Mouse (Mus musculus) Patski (cell line): ENCODE measurements around the gene Taldo1. TPM values are rescaled to one million over a fixed set of nuclear protein-coding genes. Genes with fewer than 3 reads are reported as not detected.

Source experiments
- ATAC-seq: fragments of 100-300 bp; one replicate; pipeline ENCODE4 v1.8.0; 2021
- CTCF ChIA-PET: fragments of 350-600 bp; sonication (Branson Sonifier 250); formaldehyde crosslinking; loops from one replicate; lab custom pipeline; 2022; ENCODE audit warnings: inconsistent platforms; lab: Charles Lee
- POLR2A ChIA-PET: fragments of 350-600 bp; sonication (Branson Sonifier 250); formaldehyde crosslinking; loops from one replicate; lab custom pipeline; 2022; ENCODE audit warnings: antibody characterized with exemption, inconsistent platforms; lab: Charles Lee
- DNase-seq: peaks from one replicate; pipeline ENCODE4 v3.0.0-alpha.2; 2011; ENCODE audit warnings: low read depth, low spot score
- H3K27me3 ChIP-seq: fragments of 371-371 bp; one replicate; pipeline ENCODE4 v1.5.1; 2021
- CTCF ChIP-seq: fragments of 100-300 bp; IDR thresholded peaks from one replicate; pipeline ENCODE4 v1.5.1; 2021
- in situ Hi-C: fragments of 300-500 bp; cut with MboI; formaldehyde crosslinking; loops from 3 replicates; pipeline ENCODE4 v1.11.1; 2018; ENCODE audit warnings: low pct_unique_long_range_greater_than_20kb, mixed read lengths
- polyA plus RNA-seq: library from polyadenylated mRNA; unstranded; gene quantifications from one replicate; pipeline ENCODE4 v1.2.3, GENCODE M21; 2021

The Taldo1 gene
- polyA plus RNA-seq, 1 experiment from 2014 or later = 512 TPM

DNA sequence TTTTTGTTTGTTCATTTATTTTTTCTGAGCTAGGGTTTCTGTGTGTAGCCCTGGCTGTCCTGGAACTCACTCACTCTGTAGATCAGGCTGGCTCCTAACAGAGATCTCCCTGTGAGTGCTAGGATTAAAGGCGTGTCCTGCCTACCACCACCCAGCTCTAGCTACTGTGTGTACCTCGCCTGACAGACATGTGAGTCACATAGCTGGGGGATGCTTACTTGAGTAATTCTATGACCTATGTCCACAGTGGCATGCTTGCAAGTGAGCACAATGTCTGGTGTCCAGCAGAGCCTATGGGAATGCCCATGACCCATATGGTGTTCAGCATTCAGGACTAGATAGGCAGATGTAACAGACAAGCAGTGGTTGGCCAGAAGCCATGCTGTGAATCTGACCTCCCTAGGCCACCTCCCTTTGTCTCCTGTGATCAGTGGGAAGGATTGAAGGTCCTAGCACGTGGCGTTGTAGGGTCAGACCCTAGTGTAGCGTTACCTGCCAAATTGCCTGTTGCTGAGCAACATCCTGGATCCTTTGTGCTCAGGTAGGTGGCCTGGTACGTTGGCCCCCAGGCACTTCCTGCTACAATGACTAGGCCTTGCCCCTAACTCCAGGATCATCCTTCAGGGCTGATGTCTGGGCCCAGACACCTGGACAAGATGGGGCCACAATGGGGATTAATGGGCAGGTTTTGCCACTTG is 24.3 kb downstream of the Taldo1 start:
- CTCF ChIA-PET = interaction anchor here (2.2 kb wide), 1 partner anchor 22 kb away, joined by 6 read pairs; the partner anchor contains the start of gene Slc25a22
- in situ Hi-C loops = no loop called here

DNA sequence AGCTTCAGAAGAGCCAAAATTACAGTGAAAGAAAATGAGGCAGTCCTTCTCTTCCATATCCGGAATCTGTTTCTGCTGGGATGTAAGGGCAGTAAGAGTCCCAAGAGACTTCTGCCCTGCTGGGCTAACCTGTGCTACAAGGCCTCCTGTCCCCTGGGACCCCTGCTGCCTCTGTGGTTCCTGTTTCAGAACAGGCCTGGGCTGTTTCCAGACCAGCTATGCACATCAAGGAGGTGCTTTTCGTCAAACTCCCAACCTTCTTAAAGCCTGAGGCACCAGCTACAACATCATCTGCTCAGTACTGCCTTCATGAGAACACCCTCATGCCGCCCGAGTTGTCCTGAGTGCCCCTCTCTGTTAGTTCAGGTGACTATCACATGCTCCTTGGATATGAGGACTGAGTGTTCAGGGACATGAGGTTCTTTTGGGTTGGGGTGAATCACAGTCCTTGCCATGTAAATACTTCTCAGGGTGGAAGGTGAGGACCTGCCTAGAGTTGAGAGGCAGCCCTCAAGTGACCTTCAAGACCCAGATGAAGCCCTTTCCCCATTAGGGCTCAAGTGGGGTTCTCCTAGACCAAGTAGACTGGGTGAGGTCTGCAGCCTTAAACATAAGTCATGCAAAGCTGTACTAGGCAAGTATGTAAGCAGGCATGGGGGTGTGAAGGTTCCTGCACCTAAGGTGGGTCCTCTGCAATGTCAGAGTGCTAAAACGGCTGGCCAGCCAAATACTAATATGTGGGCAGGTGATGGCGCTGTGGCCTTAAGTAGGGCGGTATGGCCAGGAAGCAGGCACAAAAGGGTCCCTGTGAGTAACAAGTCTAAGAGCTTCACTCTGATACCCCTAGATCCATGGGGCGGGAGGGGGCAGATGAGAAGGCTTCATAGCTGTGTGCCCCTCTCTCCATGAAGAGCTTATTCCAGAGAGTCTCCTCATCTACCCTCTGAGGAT is 26.0 kb downstream of the Taldo1 start:
- CTCF ChIA-PET = interaction anchor here (1.6 kb wide), 1 partner anchor 10 kb away, joined by 6 read pairs; no protein-coding TSS in a partner anchor
- in situ Hi-C loops = no loop called here
- no peak for TF ChIP-seq CTCF

More for the DNA sequence above, 24.3 kb downstream of the Taldo1 start:
- ATAC-seq (no peak), DNase-seq (no peak)
- TF ChIP-seq CTCF = no peak
- POLR2A ChIA-PET = interaction anchor here (1.4 kb wide), 1 partner anchor 15 kb away, joined by 3 read pairs; no protein-coding TSS in a partner anchor
- no peaks in the 10 kb centered on the region for H3K27me3 ChIP-seq

DNA sequence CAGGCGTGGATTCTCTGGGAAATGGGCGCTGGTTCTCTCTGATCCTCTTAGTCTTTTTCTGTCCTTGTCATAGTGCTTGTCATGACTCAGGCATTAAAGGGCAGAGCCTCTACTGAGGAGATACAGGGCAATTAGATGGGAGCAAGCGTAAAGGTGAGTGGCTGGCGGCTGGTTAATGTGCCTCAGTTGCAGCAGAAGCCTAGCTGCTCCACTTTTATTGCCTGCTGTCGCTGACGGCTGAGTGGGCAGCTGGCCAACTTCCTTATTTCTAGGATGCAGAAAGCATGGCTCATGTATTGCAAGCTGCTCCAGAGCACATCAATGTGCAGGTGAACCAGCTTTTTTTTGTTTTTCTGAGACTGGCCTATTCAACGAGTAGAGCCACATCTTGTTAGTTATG is 27.0 kb downstream of the Taldo1 start:
- no peaks in the 10 kb centered on the region for H3K27me3 ChIP-seq
- CTCF ChIA-PET = interaction anchor here (1.6 kb wide), 1 partner anchor 9 kb away, joined by 6 read pairs; no protein-coding TSS in a partner anchor
- in situ Hi-C loops = no loop called here

More for the DNA sequence above, 26.0 kb downstream of the Taldo1 start:
- no peak for ATAC-seq
- no peak for DNase-seq
- POLR2A ChIA-PET = no interaction called here
- H3K27me3 ChIP-seq = no peaks in the 10 kb centered on the region

DNA sequence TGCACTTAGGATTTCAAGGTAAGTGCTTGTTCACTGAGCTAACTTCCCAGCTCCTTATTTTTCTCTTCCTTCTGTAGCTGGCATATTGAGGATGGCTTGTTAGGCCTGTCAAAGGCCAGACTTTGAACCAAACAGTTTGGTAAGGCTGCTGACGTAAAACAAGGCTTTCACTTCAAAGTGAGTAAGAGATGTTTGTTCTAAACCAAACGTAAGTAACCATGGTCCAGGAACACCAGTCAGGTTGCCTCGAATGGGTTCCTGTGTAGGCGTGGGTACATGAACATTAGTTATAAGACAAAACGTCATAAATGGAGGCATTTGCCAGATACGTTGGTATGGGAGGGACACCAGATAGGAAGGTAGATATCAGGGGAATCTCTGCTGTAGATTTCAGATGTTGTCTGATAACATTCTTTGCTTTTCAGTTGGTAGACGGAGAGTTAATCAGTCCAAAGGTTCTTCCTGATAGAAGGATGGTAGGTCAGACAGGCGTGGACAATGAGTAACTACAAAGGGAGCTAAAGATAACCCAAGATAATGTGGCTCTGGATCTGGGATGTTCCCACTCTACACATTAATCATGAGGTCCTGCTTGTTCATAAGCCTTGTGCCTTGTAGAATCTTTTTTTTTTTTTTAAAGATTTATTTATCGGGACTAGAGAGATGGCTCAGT is 28.2 kb downstream of the Taldo1 start:
- ATAC-seq = no peak
- DNase-seq = no peak
- TF ChIP-seq CTCF = no peak
- POLR2A ChIA-PET = interaction anchor here (0.7 kb wide), 1 partner anchor 381 kb away, joined by 3 read pairs; no protein-coding TSS in a partner anchor
- no peaks in the 10 kb centered on the region for H3K27me3 ChIP-seq
- in situ Hi-C loops = no loop called here
- CTCF ChIA-PET = no interaction called here

More for the DNA sequence above, 27.0 kb downstream of the Taldo1 start:
- ATAC-seq = no peak
- no peak for TF ChIP-seq CTCF
- no peak for DNase-seq
- POLR2A ChIA-PET = no interaction called here

DNA sequence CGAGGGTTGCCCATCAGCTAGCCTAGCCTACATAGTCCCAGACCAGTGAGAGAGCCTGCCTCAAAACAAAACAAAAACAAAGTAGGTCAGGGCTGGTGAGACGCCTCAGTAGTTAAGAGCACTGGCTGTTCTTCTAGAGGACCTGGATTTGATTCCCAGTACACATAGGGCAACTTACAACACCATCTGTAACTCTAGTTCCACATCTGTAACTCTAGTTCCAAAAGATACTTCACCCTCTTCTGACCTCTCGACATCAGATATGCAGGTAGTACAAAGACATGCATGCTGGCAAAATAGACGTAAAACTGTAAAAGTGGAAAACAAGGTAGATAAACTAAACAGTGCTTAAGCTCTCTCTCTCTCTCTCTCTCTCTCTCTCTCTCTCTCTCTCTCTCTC is 31.8 kb downstream of the Taldo1 start:
- in situ Hi-C loops = no loop called here
- CTCF ChIA-PET = no interaction called here
- POLR2A ChIA-PET = no interaction called here

DNA sequence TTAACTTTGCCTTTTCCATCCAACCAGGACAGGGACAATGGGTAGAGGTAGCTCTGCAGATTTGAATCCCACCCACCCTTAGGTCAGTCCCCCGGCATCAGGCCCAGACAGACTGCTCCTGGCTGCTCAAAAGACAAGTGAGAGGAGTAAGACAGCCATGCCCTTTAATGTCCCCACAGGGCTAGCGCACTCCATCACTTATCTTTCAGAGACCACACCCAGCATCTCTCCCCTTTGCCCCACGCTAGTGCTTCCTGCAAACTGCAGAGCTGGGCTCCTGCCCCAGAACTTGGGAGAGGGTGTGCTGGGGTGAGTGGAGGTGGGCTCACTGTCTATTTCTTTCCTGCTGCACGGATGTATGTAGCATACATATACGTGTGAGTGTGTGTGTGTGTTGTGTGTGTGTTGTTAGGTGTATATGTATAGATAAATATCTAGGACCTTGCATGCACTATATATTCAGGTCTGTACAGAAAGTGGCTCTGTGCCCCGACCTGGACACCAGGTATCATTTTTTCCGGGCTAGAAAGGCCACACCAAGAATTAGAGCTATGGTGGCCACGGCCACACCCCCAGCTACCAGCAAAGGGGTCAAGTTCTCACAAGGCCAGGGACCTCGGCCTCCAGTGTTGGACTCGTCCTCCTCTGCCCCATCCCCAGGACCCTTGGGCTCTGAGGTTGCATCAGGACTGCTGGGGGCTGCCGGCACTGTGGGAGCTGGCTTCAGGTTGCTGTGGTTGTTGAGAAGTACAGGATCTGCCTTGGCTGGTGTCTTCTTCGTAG is 35.1 kb downstream of the Taldo1 start:
- CTCF ChIA-PET = interaction anchor here (1.2 to 2.0 kb wide), 3 partner anchors 9 to 13 kb away, joined by 3 to 7 read pairs (median 6); no protein-coding TSS in a partner anchor
- no peaks in the 10 kb centered on the region for H3K27me3 ChIP-seq
- DNase-seq (no peak), ATAC-seq (no peak)
- no peak for TF ChIP-seq CTCF
- POLR2A ChIA-PET = no interaction called here
- in situ Hi-C loops = no loop called here

More for the DNA sequence above, 31.8 kb downstream of the Taldo1 start:
- no peaks in the 10 kb centered on the region for H3K27me3 ChIP-seq
- no peak for DNase-seq
- no peak for ATAC-seq
- TF ChIP-seq CTCF = no peak

DNA sequence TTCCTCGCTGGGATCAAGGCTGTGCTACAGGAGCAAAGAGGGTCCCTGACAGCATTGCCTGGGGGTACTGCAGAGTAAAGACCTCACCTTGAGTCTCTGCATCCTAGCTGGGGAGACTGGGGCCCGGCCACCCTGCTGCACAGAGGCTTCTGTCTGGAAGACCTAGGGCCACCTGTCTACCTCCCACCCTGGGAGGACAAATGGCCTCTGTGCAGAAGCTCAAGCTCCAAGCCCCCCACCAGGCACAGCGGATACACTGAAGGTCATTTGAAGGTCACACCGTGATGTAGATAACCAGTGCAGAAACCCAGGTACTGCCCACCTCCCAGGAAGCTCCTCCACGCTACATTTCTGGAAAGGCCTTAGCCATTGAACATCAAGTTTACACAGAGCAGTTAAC is 36.7 kb downstream of the Taldo1 start:
- in situ Hi-C loops = no loop called here
- POLR2A ChIA-PET = interaction anchor here (0.5 to 0.9 kb wide), 2 partner anchors 8 to 205 kb away, joined by 3 to 8 read pairs; no protein-coding TSS in a partner anchor

DNA sequence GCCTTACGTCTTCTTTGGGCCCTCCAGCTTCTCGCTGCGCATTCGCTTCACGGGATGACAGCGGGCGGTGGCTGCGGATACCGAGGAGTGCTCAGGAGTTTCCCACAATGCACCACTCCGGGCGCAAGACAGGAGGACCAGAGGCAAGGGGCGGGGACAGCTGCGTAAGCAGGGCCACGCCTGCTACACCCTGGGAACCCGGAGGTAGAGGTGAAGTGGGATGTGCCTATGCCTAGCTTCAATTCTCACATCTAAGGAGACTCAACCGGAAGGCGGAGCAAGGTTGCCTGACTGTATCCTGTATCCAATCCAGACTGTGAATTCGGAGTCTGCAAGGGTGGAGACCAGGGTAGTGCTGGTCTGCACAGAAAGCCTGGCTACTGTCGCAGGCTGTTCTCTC is 37.3 kb downstream of the Taldo1 start, which contains the start of gene Cend1:
TSS of gene Cend1 (minus strand) at position 182 of the 400 bp plus-strand sequence.
- CTCF ChIA-PET = interaction anchor here (1.3 to 2.0 kb wide), 2 partner anchors 11 to 13 kb away, joined by 4 to 6 read pairs; no protein-coding TSS in a partner anchor
- in situ Hi-C loops = no loop called here
- DNase-seq (no peak), ATAC-seq (no peak)
- POLR2A ChIA-PET = interaction anchor here (0.6 kb wide), 1 partner anchor 14 kb away, joined by 3 read pairs; no protein-coding TSS in a partner anchor
- H3K27me3 ChIP-seq = no peaks in the 10 kb centered on the region
- TF ChIP-seq CTCF = no peak

More for the DNA sequence above, 36.7 kb downstream of the Taldo1 start:
- CTCF ChIA-PET = interaction anchor here (1.3 to 2.0 kb wide), 2 partner anchors 10 to 14 kb away, joined by 4 to 6 read pairs; no protein-coding TSS in a partner anchor
- H3K27me3 ChIP-seq = no peaks in the 10 kb centered on the region
- TF ChIP-seq CTCF = no peak
- ATAC-seq (no peak), DNase-seq (no peak)

DNA sequence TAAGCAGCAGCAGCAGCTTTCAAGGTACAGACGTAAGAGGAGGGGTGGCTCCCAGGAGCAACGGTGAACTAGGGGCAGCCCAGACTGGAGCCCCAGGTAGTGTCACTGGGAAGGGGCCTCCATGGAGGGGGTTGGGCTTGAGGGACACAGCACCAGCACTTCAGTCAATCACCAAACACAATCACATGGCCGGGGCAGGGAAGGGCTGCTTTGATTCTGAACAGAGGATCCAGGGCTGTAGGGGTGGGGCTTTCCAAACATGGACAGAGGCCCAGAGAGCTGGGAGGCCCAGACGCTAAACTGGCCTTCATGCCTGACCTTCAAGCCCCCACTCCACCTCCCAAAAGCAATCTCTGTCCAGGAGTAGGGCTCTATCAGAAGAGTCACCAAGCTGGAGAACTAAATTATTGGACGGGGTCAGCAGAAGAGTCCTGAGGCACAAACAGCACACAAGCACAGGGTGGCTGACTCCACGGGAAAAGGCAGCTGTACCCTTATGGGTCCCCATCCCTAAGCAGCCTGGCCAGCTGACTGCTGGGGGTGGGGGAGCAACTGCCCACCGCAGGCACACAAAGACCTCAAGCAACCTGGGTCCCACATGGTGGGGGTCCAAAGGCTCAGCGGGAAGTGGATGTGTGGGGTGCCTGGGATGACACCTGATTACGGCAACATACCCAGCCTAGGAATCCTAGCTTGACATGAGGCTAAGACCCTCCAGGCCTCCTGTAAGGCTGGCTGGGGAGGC is 38.0 kb downstream of the Taldo1 start:
- TF ChIP-seq CTCF = no peak
- DNase-seq = no peak

More for the DNA sequence above, 38.0 kb downstream of the Taldo1 start:
- POLR2A ChIA-PET = no interaction called here
- CTCF ChIA-PET = no interaction called here
- H3K27me3 ChIP-seq = no peaks in the 10 kb centered on the region
- in situ Hi-C loops = no loop called here
- ATAC-seq = no peak
